ENCODE assay signal across 9 mouse cellular contexts in genomic region chr11:116653234-116653633, GRCm38 (mm10). TPM values are rescaled to one million over a fixed set of nuclear protein-coding genes. Genes with fewer than 3 reads are reported as not detected.
DNase-seq lines count a peak whose midpoint lies in the region; ATAC-seq and TF ChIP-seq lines count a peak whose summit lies in the region.
"Had no signal": no experiment of that assay in that cellular context is flagged by ENCODE, and none has a peak within 500 bp of the region (broad histone marks: within the 10 kb centered on the region; RNA-seq: fewer than 3 reads in every experiment).

TSS of gene Prcd (plus strand) at chr11:116653534.

- H3K9me3 ChIP-seq in heart, postnatal 0 days (replicated peaks; ENCODE audit: control insufficient read depth, low read length) = no peaks in the 10 kb centered on the region
- H3K9me3 ChIP-seq in hindbrain, embryonic 12.5 days (replicated peaks) = no peaks in the 10 kb centered on the region
- H3K9me3 ChIP-seq in midbrain, embryonic 13.5 days = no peaks in the 10 kb centered on the region

- ATAC-seq in heart, postnatal 0 days (ENCODE audit: insufficient read depth, low read depth) = no peak
- ATAC-seq in hindbrain, embryonic 12.5 days (ENCODE audit: low FRiP score) = no peak
- ATAC-seq in midbrain, embryonic 13.5 days = no peak

- peak within 1 kb of the TSS; percentile 55 for H3K4me3 ChIP-seq in heart, postnatal 0 days (ENCODE audit: low read depth, low read length)
- peak within 1 kb of the TSS; percentile 66 for H3K4me3 ChIP-seq in brown adipose tissue, adult 24 weeks (ENCODE audit: insufficient read depth, low read depth, low read length)
- H3K4me3 ChIP-seq in hindbrain, embryonic 12.5 days = peak within 1 kb of the TSS; percentile 49
- peak within 1 kb of the TSS; percentile 55 for H3K4me3 ChIP-seq in midbrain, embryonic 13.5 days (replicated peaks)

- H3K27me3 ChIP-seq in heart, postnatal 0 days (ENCODE audit: control insufficient read depth, insufficient read depth, low read length) = peaks cover 43% of the 10 kb centered on the region
- peaks cover 68% of the 10 kb centered on the region for H3K27me3 ChIP-seq in hindbrain, embryonic 12.5 days
- H3K27me3 ChIP-seq in midbrain, embryonic 13.5 days = peaks cover 63% of the 10 kb centered on the region

- no peaks in the 10 kb centered on the region for H3K36me3 ChIP-seq in heart, postnatal 0 days (replicated peaks; ENCODE audit: control insufficient read depth, insufficient read depth, low read length)
- H3K36me3 ChIP-seq in hindbrain, embryonic 12.5 days = no peaks in the 10 kb centered on the region
- no peaks in the 10 kb centered on the region for H3K36me3 ChIP-seq in midbrain, embryonic 13.5 days

- H3K9ac ChIP-seq in heart, postnatal 0 days (replicated peaks; ENCODE audit: low read depth, low read length) = peak within 1 kb of the TSS; percentile 47
- H3K9ac ChIP-seq in hindbrain, embryonic 12.5 days = peak within 1 kb of the TSS; percentile 67
- H3K9ac ChIP-seq in midbrain, embryonic 13.5 days (replicated peaks) = peak within 1 kb of the TSS; percentile 76

- no peak within 1 kb of the TSS for H3K27ac ChIP-seq in heart, postnatal 0 days (ENCODE audit: low read depth)
- peak within 1 kb of the TSS; percentile 49 for H3K27ac ChIP-seq in brown adipose tissue, adult 24 weeks (replicated peaks; ENCODE audit: low read depth, low read length)
- H3K27ac ChIP-seq in hindbrain, embryonic 12.5 days = no peak within 1 kb of the TSS
- no peak within 1 kb of the TSS; the same call in 1 of the 2 replicates for H3K27ac ChIP-seq in midbrain, embryonic 13.5 days

- TF ChIP-seq CTCF in heart, postnatal 0 days (IDR thresholded peaks at IDR 0.05; ENCODE audit: low read depth) = no peak

- peaks cover 16% of the 10 kb centered on the region for H3K4me1 ChIP-seq in heart, postnatal 0 days (ENCODE audit: control insufficient read depth, insufficient read depth)
- no peaks in the 10 kb centered on the region; the same call in 1 of the 2 replicates for H3K4me1 ChIP-seq in brown adipose tissue, adult 24 weeks (ENCODE audit: control insufficient read depth, insufficient read depth, insufficient read length, low read length)
- H3K4me1 ChIP-seq in hindbrain, embryonic 12.5 days = peaks cover 44% of the 10 kb centered on the region
- peaks cover 45% of the 10 kb centered on the region for H3K4me1 ChIP-seq in midbrain, embryonic 13.5 days (replicated peaks)

- H3K4me2 ChIP-seq in heart, postnatal 0 days (ENCODE audit: low read depth, low read length) = peak within 1 kb of the TSS; percentile 80
- H3K4me2 ChIP-seq in hindbrain, embryonic 12.5 days (replicated peaks) = peak within 1 kb of the TSS; percentile 95
- H3K4me2 ChIP-seq in midbrain, embryonic 13.5 days (replicated peaks) = peak within 1 kb of the TSS; percentile 91

- no peak for DNase-seq in heart, postnatal 0 days (ENCODE audit: low spot score)
- DNase-seq in heart, adult 18-20 months = no peak
- DNase-seq in embryo, embryonic 10.5 days (ENCODE audit: low spot score) = no peak
- DNase-seq in embryo, embryonic 9.5 days (ENCODE audit: extremely low spot score) = no peak
- DNase-seq in frontal cortex, postnatal 25 days (ENCODE audit: low spot score in 2 of 2) = no peak

- TF ChIP-seq EP300 in heart, postnatal 0 days (IDR thresholded peaks at IDR 0.05; ENCODE audit: low read depth) = no peak

- WGBS in heart, postnatal 0 days = 9% methylated on average over 10 of the region's 10 CpGs
- WGBS in hindbrain, embryonic 12.5 days = 3% methylated on average over 10 of the region's 10 CpGs
- WGBS in midbrain, embryonic 13.5 days = 3% methylated on average over 9 of the region's 10 CpGs

RNA-seq across cellular contexts. Expression of gene Prcd, which starts in this region (rescaled TPM):
- not detected in 2 replicates for total RNA-seq in heart, postnatal 0 days (2014; rRNA removed; ENCODE audit: low replicate concordance)
- polyA plus RNA-seq in heart, postnatal 0 days (2015; fragmentation: Nextera tagmentation; extraction: Ambion mirVana) = 2.5 and 2.6 TPM in 2 replicates
- total RNA-seq in heart, adult 18-20 months (2021) = 1 to 10 TPM in 1 of 2 experiments, under 1 TPM in 1; 0.62 to 1.6 TPM
- polyA plus RNA-seq in brown adipose tissue, adult 24 weeks (2012; ENCODE audit: insufficient read depth, insufficient read length, missing spikeins) = 1.5 TPM in 1 of 2 replicates, not detected in the other
- 0.34 and 0.43 TPM in 2 replicates for polyA plus RNA-seq in hindbrain, embryonic 12.5 days (2016; fragmentation: Nextera tagmentation; extraction: Ambion mirVana)
- polyA plus RNA-seq in midbrain, embryonic 13.5 days (2015; fragmentation: Nextera tagmentation; extraction: Ambion mirVana) = 1.0 and 1.2 TPM in 2 replicates
- total RNA-seq: neutrophil, adult 5-6 weeks had no signal
